Mouse (Mus musculus) adrenal gland, postnatal 10 days (tissue): ENCODE results near the gene Fam43b. TPM values are rescaled to one million over a fixed set of nuclear protein-coding genes. Genes with fewer than 3 reads are reported as not detected.

Experiments used
- DNase-seq: peaks from one replicate; pipeline ENCODE4 v3.0.0; 2021; ENCODE audit warnings: mixed read lengths
- total RNA-seq, 2 experiments: library from RNA; stranded (reverse); gene quantifications; 2 replicates each; pipeline ENCODE4 v1.2.3; 2021

Gene Fam43b
- total RNA-seq, 2 experiments from 2014 or later, result 1.8 to 2.0 TPM

- DNase-seq, result peak; percentile 54
Measured at GRCm38 (mm10) chr4:138395087-138395970, 999 bp downstream of the Fam43b start.

- DNase-seq, result no peak
Measured at GRCm38 (mm10) chr4:138393703-138394102, 2.6 kb downstream of the Fam43b start.

- no peak for DNase-seq
Measured at GRCm38 (mm10) chr4:138383789-138384188, 12.5 kb downstream of the Fam43b start.

GRCm38 (mm10) chr4:138382462-138382861 lies 13.9 kb downstream of the Fam43b start:
- peak; percentile 29 for DNase-seq

- DNase-seq, result no peak
Measured at GRCm38 (mm10) chr4:138380132-138380689, 16.1 kb downstream of the Fam43b start.

- DNase-seq, result peak; percentile 85
Measured at GRCm38 (mm10) chr4:138379091-138379840, 17.1 kb downstream of the Fam43b start.

GRCm38 (mm10) chr4:138377526-138377925 lies 18.8 kb downstream of the Fam43b start:
- DNase-seq, result peak; percentile 79

- no peak for DNase-seq
Measured at GRCm38 (mm10) chr4:138375117-138375516, 21.2 kb downstream of the Fam43b start.

- DNase-seq, result no peak
Measured at GRCm38 (mm10) chr4:138370996-138371516, 25.3 kb downstream of the Fam43b start.

- DNase-seq, result no peak
Measured at GRCm38 (mm10) chr4:138368498-138369260, 27.6 kb downstream of the Fam43b start.

GRCm38 (mm10) chr4:138367641-138368497 lies 28.5 kb downstream of the Fam43b start, which contains the start of gene Cda:
Gene Cda (minus strand): TSS chr4:138367992.
- DNase-seq, result peak; percentile 92

GRCm38 (mm10) chr4:138366561-138366960 lies 29.8 kb downstream of the Fam43b start:
- DNase-seq, result no peak

GRCm38 (mm10) chr4:138363511-138363910 lies 32.8 kb downstream of the Fam43b start:
- no peak for DNase-seq

GRCm38 (mm10) chr4:138362883-138363282 lies 33.4 kb downstream of the Fam43b start:
- no peak for DNase-seq

- DNase-seq, result no peak
Measured at GRCm38 (mm10) chr4:138361370-138361821, 34.9 kb downstream of the Fam43b start.

GRCm38 (mm10) chr4:138358176-138358575 lies 38.2 kb downstream of the Fam43b start:
- no peak for DNase-seq

- DNase-seq, result peak; percentile 51
Measured at GRCm38 (mm10) chr4:138356551-138356950, 39.8 kb downstream of the Fam43b start.

- DNase-seq, result no peak
Measured at GRCm38 (mm10) chr4:138356141-138356540, 40.2 kb downstream of the Fam43b start.

- no peak for DNase-seq
Measured at GRCm38 (mm10) chr4:138355496-138355895, 40.8 kb downstream of the Fam43b start.

GRCm38 (mm10) chr4:138353438-138354171 lies 42.7 kb downstream of the Fam43b start:
- DNase-seq, result peak; percentile 52
